Mouse (Mus musculus): ENCODE data around the gene Crym.

Gene Crym

DNA sequence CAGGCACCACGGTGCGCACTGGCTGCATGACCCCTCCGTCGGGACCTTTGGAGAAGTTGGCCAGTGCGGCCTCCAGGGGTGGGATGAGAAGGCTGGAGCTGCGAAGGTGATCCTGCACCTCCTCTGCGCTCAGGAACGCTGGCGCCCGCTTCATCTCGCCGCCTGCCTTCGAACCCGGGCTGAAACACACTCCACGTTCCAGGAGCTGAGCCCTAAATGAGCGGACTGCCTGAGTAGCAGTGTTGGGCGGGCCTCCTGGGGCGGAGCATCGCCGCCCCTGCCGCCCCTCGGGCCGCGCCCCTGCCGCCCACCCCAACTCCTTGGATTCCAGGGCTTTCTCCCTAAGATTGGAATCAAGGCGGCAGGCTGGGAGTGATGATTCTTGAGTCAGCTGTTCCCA lies at the start of gene Crym:
Gene Crym, minus strand, starts transcription at position 341 of the 400 bp plus-strand sequence.
- DNase-seq (ENCODE audit: low read depth) = no peak

DNA sequence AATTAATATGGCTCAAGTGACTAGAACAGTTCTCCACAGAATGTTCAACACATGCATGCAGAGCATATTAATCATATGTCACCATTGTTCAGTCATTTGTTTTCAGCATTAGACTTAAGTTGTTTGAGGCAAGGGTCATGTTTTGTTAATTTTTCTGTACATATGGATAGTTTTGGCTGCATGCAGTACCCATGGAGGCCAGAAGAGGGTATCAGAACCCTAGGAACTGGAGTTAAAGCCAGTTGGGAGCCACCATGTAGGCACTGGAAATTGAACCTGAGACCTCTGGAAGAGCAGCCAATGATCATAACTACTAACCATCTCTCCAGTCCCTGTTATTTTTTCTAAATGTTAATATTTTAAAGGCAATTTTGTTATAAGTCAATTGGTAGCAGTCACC lies 39.2 kb upstream of the Crym start:
- DNase-seq (ENCODE audit: low read depth) = peak; percentile 2

DNA sequence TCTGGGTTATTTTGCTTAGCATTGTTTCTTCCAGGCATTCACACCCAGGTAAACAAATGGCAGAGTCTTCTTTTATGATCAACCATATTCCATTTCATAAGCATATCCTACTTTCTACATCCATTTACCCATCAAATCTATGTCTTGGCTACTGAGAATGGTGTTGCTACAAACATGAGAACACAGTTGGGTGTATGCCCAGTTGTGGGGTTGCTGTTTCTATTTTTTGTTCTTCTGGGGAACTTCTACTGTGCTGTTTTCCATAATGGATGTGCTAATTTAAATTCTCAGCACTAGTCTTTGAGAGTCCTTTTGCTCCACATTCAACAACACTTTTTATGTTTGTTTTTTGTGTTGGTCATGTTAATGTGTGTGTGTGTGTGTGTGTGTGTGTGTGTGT lies 26.6 kb upstream of the Crym start:
- DNase-seq (ENCODE audit: low read depth) = no peak

DNA sequence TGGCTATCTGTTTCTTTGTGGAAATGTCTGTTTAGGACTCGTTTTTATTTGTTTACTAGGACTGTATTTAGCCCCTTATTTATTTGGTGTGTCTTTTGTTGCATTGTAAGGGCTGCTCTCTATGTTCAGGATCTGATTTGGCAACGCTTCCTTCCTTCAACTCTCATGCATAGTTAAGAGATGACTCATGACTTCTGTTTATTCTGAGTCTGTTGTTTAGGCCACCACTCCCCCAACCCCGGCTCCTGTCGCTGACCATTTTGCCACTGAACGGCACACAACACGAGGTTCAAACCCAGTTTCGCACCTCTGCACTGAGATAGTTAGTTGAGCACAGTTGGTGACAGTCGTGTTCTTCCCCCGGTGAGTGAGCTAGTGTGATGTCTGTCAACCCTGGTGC lies 4.1 kb upstream of the Crym start:
- DNase-seq (ENCODE audit: low read depth) = no peak

DNA sequence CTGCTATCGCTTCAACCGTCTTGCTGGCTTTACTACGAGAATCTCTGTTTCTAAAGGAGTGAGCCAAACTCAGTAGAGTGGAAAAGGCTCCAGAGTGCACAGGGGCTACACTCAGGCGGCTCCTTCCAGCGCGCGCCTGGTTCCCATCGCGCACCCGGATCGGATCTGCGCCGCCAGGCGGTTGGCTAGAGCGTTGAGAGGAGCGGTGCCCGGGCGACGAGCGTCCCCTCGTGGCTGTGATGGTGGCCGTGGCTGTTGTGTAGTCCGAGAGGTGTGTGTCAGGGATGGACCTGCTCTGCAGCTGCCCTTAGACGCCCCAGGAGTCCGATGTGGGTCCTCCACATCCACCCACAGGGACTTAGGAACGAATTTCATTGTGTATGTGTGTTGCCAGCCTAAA lies 1.9 kb upstream of the Crym start, which contains the start of gene Abca14:
Gene Abca14, plus strand, starts transcription at position 173 of the 400 bp plus-strand sequence.
- DNase-seq (ENCODE audit: low read depth) = peak; percentile 6

DNA sequence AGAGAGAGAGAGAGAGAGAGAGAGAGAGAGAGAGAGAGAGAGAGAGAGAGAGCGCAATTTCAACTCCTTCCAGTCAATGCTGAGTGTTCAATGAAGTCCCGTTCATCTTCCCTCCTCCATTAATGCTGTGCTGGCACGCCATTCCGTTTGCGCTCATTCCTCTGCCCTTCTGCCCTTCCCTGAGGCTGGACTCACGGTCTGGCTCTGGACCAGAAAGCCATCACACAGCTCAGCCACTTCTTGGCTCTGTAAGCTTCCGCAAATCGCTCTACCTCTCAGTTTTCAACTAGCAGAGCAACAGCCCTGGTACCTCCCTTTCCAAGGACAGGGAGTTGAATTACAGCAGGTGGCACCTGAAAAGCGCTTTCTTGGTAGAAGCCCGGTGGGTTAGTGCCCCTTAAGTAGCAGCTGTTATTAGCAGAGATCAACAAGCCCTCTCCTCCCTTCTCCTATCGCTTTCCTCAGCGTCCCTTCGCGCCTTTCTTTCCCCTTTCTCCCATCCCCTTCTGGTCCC lies 623 bp downstream of the Crym start:
- DNase-seq (ENCODE audit: low read depth) = no peak

DNA sequence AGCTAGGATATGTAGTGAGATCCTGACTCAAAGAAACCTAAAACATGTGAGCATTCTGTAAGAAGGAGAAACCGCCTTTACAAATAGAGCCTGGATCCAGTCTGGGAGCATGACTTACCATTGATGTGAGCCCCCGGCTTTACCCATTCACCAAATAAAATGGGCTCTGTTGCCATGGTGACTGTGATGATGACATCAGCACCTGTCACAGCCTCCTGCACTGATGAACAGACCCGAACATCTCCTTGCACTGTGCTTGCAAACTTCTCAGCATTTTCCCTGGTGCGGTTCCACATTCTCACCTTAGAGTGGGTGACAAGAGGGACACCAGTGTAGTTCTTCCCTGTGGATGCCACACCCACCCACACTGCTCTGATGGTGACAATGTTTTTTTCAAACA lies 6.7 kb downstream of the Crym start:
- DNase-seq (ENCODE audit: low read depth) = no peak

DNA sequence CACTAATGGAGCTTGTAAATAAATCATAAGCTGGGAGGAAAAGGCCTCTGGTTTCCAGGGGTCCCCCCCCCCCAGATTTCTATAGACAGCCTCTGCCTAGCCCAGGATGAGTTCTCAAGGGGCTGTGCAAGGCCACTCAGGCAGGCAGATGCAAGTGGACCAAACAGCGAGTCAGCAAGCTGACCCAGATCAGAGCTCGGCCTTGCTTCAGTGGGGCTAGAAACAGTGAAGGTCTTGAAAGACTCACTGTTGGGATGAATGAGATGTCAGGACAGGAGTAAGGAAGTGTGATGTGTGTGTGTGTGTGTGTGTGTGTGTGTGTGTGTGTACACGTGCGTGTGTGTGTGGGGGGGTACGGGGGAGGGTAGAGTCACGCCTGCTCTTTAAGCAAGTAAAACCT lies 9.1 kb downstream of the Crym start:
- DNase-seq (ENCODE audit: low read depth) = no peak

DNA sequence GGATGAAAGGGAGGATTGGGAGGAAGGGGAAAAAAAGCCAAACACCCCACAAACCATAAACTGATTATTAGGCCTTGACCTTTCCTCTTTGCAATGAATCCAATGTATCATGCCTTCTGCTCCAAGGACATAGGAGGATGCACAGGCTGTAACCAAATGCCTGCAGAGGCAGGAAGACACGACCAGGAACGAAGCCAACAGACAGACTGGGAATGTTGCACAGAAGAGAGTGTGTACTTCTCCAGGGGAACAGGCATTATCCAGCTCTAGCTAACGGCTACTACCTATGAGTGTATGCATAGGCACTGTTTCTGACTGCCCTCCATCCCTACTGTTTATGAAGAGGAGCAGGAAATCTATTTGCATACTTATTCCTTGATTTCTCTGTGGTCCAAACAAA lies 9.7 kb downstream of the Crym start:
- DNase-seq (ENCODE audit: low read depth) = no peak

DNA sequence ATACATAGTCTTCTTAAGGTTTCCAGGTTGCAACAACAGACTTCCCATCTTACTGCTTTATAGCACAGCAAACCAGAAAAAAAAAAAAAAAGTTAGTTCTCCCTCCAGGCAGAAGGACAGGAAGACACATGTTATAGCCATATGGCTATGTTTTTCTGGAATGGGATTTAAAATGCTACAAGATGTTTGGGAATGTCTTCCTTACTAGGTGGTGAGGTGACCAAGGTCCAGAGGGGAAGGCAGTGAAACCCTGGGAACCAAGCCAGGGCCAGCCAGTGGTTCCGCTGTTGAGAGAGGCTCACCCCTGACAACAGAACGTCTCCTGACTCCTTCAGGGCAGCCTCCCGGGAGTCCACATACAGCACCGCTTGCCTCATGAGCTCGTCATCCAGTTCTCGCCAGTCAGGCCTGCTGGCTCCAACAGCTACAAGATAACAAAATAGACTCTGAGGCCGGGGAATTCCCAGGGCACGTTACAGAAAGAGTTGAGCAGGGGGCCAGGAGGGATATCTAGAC lies 11.7 kb downstream of the Crym start:
- DNase-seq (ENCODE audit: low read depth) = no peak

DNA sequence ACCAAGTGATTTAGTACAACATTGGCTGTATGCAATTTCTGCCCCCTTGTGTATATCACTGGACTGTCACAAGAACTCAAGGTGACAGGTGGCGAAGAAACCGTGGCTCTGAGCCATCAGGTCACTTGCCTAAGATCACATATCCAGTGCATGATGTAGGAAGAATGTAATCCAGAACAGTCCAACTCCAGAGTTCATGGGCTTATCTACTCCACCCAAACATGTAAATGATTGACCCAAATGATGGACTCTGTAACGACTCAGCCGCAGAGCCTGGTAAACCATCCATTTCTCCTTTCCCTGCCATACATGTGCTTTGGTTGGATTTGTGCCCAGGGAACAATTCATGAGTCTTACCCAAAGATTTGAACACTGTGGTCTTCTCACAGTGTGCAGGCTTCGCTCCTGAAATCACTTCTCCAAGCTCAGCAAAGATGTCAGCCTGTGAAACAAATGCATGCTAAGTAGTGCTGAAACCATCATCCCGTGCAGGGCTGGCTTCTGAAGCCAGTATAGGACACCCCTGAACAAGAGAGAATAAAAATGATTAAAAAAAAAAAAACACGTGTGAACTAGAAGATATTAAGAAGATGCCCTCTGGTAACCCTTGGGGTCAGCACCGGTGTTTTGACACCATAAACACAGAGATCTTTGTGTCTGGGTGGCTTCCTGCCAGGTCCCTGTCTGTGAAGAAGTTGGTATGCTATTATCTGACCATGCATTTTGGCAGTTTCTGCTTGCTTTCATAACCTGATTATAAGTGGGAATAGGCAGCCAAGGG lies 12.4 kb downstream of the Crym start:
- no peak for DNase-seq (ENCODE audit: low read depth)

DNA sequence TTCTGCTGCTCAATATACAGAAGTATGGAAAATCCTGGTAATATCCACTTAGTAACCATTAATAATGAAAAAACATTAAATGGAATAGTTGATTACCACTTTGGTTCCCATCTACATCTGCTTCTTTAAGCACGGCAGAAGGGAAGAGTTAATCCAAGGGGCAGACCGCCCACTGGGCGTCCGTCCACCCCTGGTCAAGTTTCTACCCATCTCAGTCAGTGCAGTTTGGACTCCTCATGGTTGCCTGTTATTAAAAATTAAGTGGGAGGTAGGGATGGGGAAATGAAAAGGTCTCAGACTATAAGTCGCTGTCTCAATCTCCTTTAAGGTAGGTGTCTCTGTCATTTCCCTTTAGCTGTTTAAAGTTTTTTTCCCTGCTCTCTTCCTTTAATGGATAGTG lies 13.0 kb downstream of the Crym start:
- no peak for DNase-seq (ENCODE audit: low read depth)

DNA sequence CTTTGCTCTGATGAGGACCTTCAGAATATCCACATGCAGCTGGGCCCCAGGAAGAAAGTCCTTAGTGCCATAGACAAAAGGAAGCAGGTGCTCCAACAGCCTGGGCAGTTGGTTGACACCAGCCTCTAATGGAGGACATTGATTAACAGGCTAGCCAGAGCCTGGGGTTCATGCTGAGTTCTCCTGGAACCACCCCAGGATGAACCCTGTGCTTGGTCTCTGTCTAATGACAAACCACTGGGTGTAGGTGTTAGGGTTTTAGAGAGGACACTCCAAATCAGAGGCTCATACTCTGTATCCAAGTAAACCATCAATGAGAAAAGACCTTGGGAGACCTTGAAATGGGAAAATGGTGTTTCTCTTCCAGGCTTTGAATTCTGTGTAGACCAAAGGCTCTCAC lies 19.0 kb downstream of the Crym start:
- no peak for DNase-seq (ENCODE audit: low read depth)

DNA sequence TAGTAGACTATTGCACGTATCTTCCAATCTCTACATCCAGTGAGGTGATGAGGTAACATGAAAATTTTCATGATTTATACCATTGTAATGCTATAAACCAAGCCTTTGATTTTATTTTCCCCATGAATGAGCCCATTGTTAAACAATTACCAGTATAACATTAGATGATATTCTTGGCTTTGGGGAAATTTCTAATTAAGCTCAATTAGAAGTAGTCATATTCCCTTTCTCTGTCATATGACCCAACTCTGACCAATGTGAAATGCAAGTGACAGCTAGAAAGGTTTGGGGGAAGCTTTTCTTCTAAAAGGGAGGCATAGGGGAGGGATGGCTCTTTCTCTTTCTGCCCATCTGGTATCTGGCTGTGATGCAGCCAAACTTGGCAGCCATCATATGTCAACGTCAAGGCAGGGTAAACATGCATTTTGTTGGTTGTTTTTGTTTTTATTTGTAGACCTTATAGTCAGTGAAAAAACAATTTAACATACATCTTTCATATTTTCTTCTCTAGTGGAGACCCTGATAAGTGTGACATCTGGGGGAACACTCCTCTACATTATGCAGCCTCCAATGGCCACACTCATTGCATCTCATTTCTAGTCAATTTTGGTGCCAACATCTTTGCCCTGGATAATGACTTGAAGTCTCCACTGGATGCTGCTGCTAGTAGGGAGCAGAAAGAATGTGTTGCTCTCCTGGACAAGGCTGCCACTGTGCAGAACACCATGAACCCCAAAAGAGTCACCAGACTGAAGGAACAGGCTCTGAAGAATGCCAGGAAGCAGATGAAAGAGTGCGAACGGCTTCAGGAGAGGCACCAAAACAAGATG lies 20.3 kb downstream of the Crym start:
- no peak for DNase-seq (ENCODE audit: low read depth)

DNA sequence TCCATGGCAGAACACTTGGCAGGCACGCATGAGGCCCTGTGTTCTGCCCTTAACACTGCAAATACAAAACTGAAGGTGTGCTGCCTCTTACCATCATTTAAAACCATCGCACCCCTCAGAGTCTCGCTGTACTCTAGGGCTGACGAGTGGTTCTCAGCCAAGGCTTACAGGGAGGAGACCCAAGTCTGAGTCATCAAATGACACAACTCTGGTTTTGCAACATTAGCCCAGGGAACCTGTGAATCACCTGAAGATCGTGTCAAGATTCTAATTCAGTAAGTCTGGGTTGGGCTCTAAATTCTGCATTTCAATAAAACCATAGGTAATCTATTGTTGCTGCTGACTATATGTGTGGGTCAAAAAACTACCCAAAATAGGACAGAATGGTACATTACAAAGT lies 21.4 kb downstream of the Crym start:
- no peak for DNase-seq (ENCODE audit: low read depth)

DNA sequence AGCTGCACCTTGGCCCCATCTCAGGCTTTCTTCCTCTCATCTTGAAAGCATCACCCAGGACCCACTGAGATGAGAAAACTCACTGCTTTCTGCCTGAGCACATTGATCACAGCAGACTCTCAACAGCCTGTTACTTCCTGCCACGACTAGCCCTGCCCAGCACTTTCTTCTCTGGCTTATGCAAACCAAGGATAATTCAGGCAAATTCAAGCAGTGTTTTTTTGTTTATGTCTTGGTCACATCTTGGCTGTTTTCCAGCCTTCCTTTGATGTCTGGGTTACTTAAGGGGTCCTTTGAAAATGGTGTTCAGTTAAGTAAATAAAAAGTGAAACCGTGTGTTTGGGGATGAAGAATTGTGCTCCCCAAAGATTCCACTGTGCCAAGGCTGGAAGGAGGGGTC lies 23.0 kb downstream of the Crym start:
- no peak for DNase-seq (ENCODE audit: low read depth)

DNA sequence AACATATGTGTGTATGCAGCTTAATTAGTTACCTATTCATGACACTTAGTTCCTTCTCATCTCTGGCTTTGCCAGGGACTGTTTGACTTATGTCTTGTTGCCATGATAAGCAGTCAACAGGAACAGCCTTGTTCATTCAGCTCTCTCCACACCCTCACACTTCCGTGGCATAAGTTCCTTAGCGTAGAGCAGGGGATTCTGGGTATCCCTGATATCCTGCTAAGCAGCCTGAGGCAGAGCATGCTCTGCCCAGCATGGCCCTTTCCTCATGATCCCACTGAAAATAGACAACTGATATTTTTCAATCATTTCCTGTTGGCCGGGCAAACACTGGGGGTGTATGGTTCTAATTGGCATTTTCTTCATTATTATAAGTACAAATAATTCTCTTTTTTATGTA lies 24.3 kb downstream of the Crym start:
- DNase-seq (ENCODE audit: low read depth) = no peak

DNA sequence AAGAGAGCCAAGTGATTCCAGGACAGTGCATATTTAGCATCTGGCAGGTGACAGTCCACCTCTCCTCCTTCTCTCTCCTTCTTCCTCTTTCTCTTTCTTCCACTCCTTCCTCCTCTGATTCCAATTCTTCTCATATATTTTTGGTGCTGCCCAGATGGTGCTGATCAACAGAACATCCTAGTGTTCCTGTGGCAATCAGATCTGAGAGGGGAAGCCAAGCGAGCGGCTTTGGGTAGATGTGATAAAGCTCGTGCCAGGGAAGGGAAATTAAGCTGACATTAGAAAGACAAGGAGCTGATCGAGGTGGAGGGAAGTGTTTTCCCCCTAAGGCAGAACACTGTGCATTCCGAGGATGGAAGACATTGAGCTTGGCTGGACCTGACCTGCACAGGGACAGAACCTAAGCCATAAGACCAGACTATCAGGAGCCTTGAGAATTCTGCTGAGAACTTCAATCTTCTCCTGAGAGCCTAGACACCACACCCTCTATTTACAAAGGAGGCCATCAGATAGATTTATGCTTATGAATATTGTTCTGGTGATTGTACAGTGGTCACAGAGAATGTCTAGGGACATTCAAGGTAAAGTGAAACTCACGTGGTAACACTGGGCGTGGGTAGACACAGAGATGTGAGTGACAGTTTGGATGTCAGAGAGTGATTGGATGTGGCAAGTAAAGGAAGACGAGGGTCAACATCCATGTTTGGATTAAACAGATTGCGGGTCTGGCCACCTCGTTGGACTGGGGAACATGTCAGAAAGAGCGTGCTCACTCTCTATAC lies 27.0 kb downstream of the Crym start:
- no peak for DNase-seq (ENCODE audit: low read depth)

DNA sequence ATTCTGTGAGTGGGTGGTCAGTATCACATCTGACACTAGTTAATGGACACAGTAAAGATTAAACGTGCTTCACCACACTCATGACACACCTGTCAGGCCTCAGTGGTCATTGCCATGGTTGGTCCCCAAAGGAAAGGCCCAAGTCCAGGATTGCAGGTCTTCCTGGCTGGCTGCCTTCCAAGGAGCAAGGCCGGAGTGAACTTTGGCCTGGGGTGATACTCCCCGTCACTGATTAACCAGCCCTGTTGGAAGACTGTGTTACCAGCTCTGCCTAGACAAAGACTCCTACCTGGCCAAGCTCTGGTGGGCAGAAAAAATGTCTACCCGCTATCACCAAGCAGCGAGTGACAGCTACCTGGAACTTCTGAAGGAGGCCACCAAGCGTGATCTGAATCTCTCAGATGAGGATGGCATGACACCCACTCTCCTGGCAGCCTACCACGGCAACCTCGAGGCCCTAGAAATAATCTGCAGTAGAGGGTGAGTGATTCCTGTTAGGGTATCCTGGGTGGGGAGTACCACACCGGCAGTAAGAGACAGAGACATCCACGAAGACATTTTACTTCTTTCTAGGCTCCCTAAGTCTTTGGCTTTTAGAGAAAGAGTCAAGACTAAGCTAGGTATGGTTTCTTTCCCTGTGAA lies 28.2 kb downstream of the Crym start, which contains the start of gene Anks4b:
Gene Anks4b, plus strand, starts transcription at position 256 of the 642 bp plus-strand sequence.
- no peak for DNase-seq (ENCODE audit: low read depth)

DNA sequence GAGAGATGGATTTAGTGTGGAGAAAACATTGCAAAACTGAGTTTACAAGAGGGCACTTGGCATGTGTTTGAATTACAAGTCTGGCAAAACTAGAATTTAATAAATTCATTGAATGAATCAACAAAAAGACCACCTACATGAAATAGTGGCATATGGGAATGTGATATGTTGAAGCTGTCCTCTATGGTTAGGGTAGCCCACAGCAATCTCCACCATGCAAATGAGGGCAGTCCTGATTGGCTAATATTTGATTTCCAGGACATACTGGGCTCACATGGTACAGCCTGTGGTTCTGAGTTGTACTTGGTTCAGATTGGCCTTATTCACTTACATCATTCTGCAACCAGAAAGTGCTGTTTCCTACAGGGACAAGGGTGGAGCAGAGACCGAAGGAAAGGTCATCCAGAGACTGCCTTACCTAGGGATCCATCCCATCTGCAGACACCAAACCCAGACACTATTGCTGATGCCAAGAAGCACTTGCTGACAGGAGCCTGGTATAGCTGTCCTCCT lies 29.7 kb downstream of the Crym start:
- no peak for DNase-seq (ENCODE audit: low read depth)

DNA sequence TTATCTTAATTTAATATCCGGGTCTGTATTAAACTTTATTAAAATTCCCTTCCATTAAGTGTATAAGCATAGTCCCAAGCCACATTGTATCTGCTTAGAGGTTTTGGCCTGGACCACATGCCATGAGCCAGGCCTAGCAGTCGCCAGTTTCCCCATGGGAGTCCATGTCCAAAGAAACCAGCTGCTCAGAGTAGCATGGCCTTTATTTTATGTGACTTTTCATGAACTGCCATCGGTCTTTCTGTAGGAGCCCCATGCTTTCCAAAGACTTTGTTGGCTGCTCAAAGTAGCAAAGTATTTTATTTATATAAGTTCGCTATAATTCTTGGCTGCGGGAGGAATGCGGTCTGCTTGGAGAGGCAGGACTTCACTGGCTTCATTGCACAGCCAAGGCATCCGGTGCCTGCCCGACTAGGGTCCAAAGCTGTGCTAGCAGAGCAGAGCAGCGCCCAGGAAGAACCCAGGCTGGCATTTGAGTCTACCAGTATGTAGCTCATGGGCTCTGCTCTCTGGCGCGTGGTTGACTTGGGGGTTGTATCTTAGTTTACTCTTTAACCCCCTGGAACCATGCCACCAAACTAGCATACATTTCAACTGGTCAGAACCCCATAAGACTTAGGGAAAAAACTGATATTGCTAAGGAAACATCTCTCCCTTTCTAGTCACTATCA lies 38.2 kb downstream of the Crym start:
- DNase-seq (ENCODE audit: low read depth) = no peak
